Mouse (Mus musculus): ENCODE data around the gene Ect2l.
"Not testable (repeated sequence)": the region's sequence is repeated elsewhere in the genome, so short reads cannot be mapped to it uniquely, and the experiment has no call there.

Ect2l gene

GRCm38 (mm10) chr10:18193221-18193620 is 17.5 kb downstream of the Ect2l start:
- in situ Hi-C loops (cut with MboI, MseI) = no loop called here

- in situ Hi-C loops (cut with MboI, MseI) = no loop called here
Measured at GRCm38 (mm10) chr10:18191706-18192105, 19.0 kb downstream of the Ect2l start.

GRCm38 (mm10) chr10:18189498-18189897 is 21.2 kb downstream of the Ect2l start:
- in situ Hi-C loops (cut with MboI, MseI) = loop anchor here (5.0 kb wide), 1 partner anchor 132 kb away; the partner anchor contains the start of gene Reps1

- in situ Hi-C loops (cut with MboI, MseI) = loop anchor here (5.0 kb wide), 1 partner anchor 131 kb away; the partner anchor contains the start of gene Reps1
Measured at GRCm38 (mm10) chr10:18188564-18188963, 22.1 kb downstream of the Ect2l start.

- in situ Hi-C loops (cut with MboI, MseI) = no loop called here
Measured at GRCm38 (mm10) chr10:18182246-18182645, 28.4 kb downstream of the Ect2l start.

GRCm38 (mm10) chr10:18177304-18177703 is 33.4 kb downstream of the Ect2l start:
- in situ Hi-C loops (cut with MboI, MseI) = no loop called here

GRCm38 (mm10) chr10:18176722-18177121 is 34.0 kb downstream of the Ect2l start:
- in situ Hi-C loops (cut with MboI, MseI) = no loop called here

- in situ Hi-C loops (cut with MboI, MseI) = no loop called here
Measured at GRCm38 (mm10) chr10:18175087-18175486, 35.6 kb downstream of the Ect2l start.

- in situ Hi-C loops (cut with MboI, MseI) = no loop called here
Measured at GRCm38 (mm10) chr10:18162435-18162971, 48.2 kb downstream of the Ect2l start.

- in situ Hi-C loops (cut with MboI, MseI) = no loop called here
Measured at GRCm38 (mm10) chr10:18147224-18147623, 63.5 kb downstream of the Ect2l start.

- in situ Hi-C loops (cut with MboI, MseI) = no loop called here
Measured at GRCm38 (mm10) chr10:18142231-18142630, 68.5 kb downstream of the Ect2l start.

- in situ Hi-C loops (cut with MboI, MseI) = no loop called here
Measured at GRCm38 (mm10) chr10:18141389-18141788, 69.3 kb downstream of the Ect2l start.

- in situ Hi-C loops (cut with MboI, MseI) = no loop called here
Measured at GRCm38 (mm10) chr10:18139615-18140014, 71.1 kb downstream of the Ect2l start.

- in situ Hi-C loops (cut with MboI, MseI) = not testable (repeated sequence)
Measured at GRCm38 (mm10) chr10:18138853-18139503, 71.7 kb downstream of the Ect2l start.

GRCm38 (mm10) chr10:18131666-18132650 is 78.7 kb downstream of the Ect2l start:
- in situ Hi-C loops (cut with MboI, MseI) = no loop called here

- in situ Hi-C loops (cut with MboI, MseI) = no loop called here
Measured at GRCm38 (mm10) chr10:18130276-18130675, 80.4 kb downstream of the Ect2l start.

- in situ Hi-C loops (cut with MboI, MseI) = no loop called here
Measured at GRCm38 (mm10) chr10:18118336-18118735, 92.4 kb downstream of the Ect2l start.

GRCm38 (mm10) chr10:18113473-18114093 is 97.1 kb downstream of the Ect2l start:
- in situ Hi-C loops (cut with MboI, MseI) = no loop called here

GRCm38 (mm10) chr10:18110940-18111339 is 99.8 kb downstream of the Ect2l start:
- in situ Hi-C loops (cut with MboI, MseI) = no loop called here

GRCm38 (mm10) chr10:18107471-18107870 is 103.2 kb downstream of the Ect2l start:
- in situ Hi-C loops (cut with MboI, MseI) = no loop called here

- in situ Hi-C loops (cut with MboI, MseI) = no loop called here
Measured at GRCm38 (mm10) chr10:18102166-18102565, 108.5 kb downstream of the Ect2l start.

GRCm38 (mm10) chr10:18090691-18091090 is 120.0 kb downstream of the Ect2l start:
- in situ Hi-C loops (cut with MboI, MseI) = no loop called here

Data from regulatory T cell (primary cell).